Mouse (Mus musculus) forebrain, embryonic 10.5 days (tissue): ENCODE measurements around the gene E4f1. TPM values are rescaled to one million over a fixed set of nuclear protein-coding genes. Genes with fewer than 3 reads are reported as not detected.
"Not testable (repeated sequence)": the region's sequence is repeated elsewhere in the genome, so short reads cannot be mapped to it uniquely, and the experiment has no call there.

Experiments
- DNase-seq: peaks from one replicate; pipeline ENCODE4 v3.0.0-alpha.2; 2017; ENCODE audit warnings: low spot score; ENCODE audit errors: extremely low spot score
- H3K27ac ChIP-seq: fragments of 300-500 bp; sonication (generic); 2 replicates; pipeline ENCODE4 v1.5.1; 2016; ENCODE audit warnings: mild to moderate bottlenecking
- H3K27me3 ChIP-seq: fragments of 300-500 bp; sonication (generic); 2 replicates; pipeline ENCODE4 v1.6.1; 2016; ENCODE audit warnings: mild to moderate bottlenecking; ENCODE audit not compliant: poor library complexity, severe bottlenecking
- H3K36me3 ChIP-seq: fragments of 300-500 bp; sonication (generic); replicated peaks from 2 replicates; pipeline ENCODE4 v1.6.1; 2016; ENCODE audit warnings: mild to moderate bottlenecking, moderate library complexity
- H3K4me1 ChIP-seq: fragments of 300-500 bp; sonication (generic); 2 replicates; pipeline ENCODE4 v1.6.1; 2016
- H3K4me3 ChIP-seq: fragments of 300-500 bp; sonication (generic); 2 replicates; pipeline ENCODE4 v1.5.1; 2016; ENCODE audit warnings: mild to moderate bottlenecking, moderate library complexity
- H3K9me3 ChIP-seq: fragments of 300-500 bp; sonication (generic); 2 replicates; pipeline ENCODE4 v1.6.1; 2016; ENCODE audit warnings: mild to moderate bottlenecking, moderate library complexity
- WGBS: fragments of 180-500 bp; shearing (Covaris S2); methylation state at CpG from one replicate; pipeline ENCODE4 v1.1.7; 2016; 5-methylcytosine and 5-hydroxymethylcytosine counted together
- polyA plus RNA-seq: library from polyadenylated mRNA; unstranded; fragments of >200 nt; fragmentation: Nextera tagmentation; extraction: Ambion mirVana; gene quantifications from 2 replicates; pipeline ENCODE4 v1.2.1, GENCODE M21; 2016

E4f1 gene
- polyA plus RNA-seq, 1 experiment from 2014 or later: 32.7 TPM

DNA sequence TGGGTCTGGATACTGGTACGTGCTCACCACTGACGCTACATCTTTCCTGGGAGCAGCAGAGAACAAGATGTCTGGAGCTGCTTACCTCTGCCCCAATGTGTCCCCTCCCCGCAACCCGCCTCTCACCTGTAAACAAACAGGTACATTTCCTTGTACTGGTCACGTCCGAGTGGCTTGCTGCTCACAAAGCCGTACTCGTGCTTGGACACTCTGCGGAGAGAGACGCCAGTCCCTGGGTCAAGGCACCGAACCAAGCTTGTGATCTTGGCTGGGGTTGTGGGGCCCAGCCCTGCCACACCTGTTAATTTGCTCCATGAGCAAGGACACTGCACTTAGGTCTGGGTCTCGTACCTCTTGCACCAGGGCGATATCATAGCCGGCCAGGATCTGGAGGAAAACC lies 28.0 kb downstream of the E4f1 start:
- Histone ChIP-seq H3K9me3 (no peaks in the 10 kb centered on the region), H3K4me3 (no peak overlapping the region), H3K4me1 (no peaks in the 10 kb centered on the region), H3K36me3 (peaks cover 100% of the 10 kb centered on the region), H3K27me3 (no peaks in the 10 kb centered on the region), H3K27ac (no peak overlapping the region)
- DNase-seq: no peak
- WGBS: 94% methylated on average over 14 of the region's 14 CpGs

- Histone ChIP-seq H3K27ac (no peak overlapping the region), H3K9me3 (no peaks in the 10 kb centered on the region), H3K4me3 (no peak overlapping the region), H3K36me3 (peaks cover 100% of the 10 kb centered on the region), H3K4me1 (no peaks in the 10 kb centered on the region), H3K27me3 (no peaks in the 10 kb centered on the region)
- no peak for DNase-seq
- WGBS: 45% methylated on average over 2 of the region's 2 CpGs
Measured at GRCm38 (mm10) chr17:24441148-24441547, 29.0 kb downstream of the E4f1 start.

DNA sequence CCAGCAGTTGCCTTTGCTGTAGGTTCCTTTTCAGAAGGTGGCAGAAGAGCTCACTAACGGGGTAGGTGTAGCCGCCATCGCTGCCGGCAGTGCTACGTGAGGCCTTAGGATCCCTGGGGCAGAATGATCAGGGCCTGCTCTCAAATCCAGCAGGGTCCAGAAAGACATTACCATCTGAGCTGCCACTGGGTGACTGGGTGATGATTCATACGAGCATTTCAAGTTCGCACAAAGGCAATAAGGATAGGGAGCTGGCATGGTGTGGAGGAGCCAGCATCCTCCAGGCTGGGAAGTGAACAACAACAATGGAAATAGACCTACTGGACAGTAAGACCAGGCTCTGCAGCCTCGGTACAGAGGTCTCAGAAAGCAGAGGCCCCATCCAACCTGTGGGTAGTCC lies 29.7 kb downstream of the E4f1 start:
- H3K36me3 ChIP-seq: peaks cover 100% of the 10 kb centered on the region
- 91% methylated on average over 8 of the region's 8 CpGs for WGBS
- H3K4me1 ChIP-seq: no peaks in the 10 kb centered on the region
- H3K27ac ChIP-seq: no peak overlapping the region
- H3K27me3 ChIP-seq: no peaks in the 10 kb centered on the region
- no peak overlapping the region for H3K4me3 ChIP-seq
- no peak for DNase-seq
- H3K9me3 ChIP-seq: no peaks in the 10 kb centered on the region

GRCm38 (mm10) chr17:24437016-24437415 lies 33.1 kb downstream of the E4f1 start:
- WGBS: 82% methylated on average over 5 of the region's 5 CpGs
- H3K4me3 ChIP-seq: no peak overlapping the region
- DNase-seq: no peak
- H3K36me3 ChIP-seq: peaks cover 95% of the 10 kb centered on the region
- H3K27ac ChIP-seq: no peak overlapping the region
- no peaks in the 10 kb centered on the region for H3K9me3 ChIP-seq
- no peaks in the 10 kb centered on the region for H3K4me1 ChIP-seq
- no peaks in the 10 kb centered on the region for H3K27me3 ChIP-seq

GRCm38 (mm10) chr17:24429201-24429983 lies 40.7 kb downstream of the E4f1 start:
- Histone ChIP-seq H3K27ac (no peak overlapping the region), H3K9me3 (no peaks in the 10 kb centered on the region), H3K4me1 (peaks cover 16% of the 10 kb centered on the region), H3K36me3 (peaks cover 59% of the 10 kb centered on the region), H3K4me3 (no peak overlapping the region), H3K27me3 (no peaks in the 10 kb centered on the region)
- WGBS: 91% methylated on average over 14 of the region's 14 CpGs
- no peak for DNase-seq

DNA sequence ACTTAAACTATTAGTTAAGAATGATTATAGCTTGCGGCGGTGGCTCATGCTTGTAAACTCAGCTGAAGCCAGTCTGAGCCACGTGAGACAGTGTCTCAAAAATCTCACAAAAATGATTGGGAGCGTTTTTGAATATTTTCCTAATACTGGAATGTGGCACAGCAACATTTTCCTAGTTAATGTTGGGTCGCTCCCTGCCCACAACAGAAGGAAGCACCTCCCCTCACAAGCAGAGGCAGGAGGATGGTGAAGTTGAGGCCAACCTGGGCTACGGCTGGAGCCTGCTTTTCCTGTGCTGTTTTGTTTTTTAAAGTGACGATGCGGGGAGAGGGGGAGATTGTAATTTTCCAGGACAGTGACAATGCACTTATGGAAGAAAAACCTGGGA lies 42.9 kb downstream of the E4f1 start:
- WGBS: 18% methylated on average over 8 of the region's 8 CpGs
- DNase-seq: no peak
- Histone ChIP-seq H3K4me3 (peak overlapping the region; percentile 83), H3K27ac (peak overlapping the region; percentile 98), H3K36me3 (peaks cover 63% of the 10 kb centered on the region), H3K27me3 (no peaks in the 10 kb centered on the region), H3K4me1 (peaks cover 16% of the 10 kb centered on the region), H3K9me3 (no peaks in the 10 kb centered on the region)

GRCm38 (mm10) chr17:24426471-24427169 lies 43.5 kb downstream of the E4f1 start, which contains the start of gene Eci1:
TSS of gene Eci1 (plus strand) at chr17:24426641.
- H3K4me1 ChIP-seq: peaks cover 16% of the 10 kb centered on the region
- peak; percentile 92 for DNase-seq
- H3K4me3 ChIP-seq: peak within 1 kb of the TSS; percentile 83
- peaks cover 64% of the 10 kb centered on the region for H3K36me3 ChIP-seq
- H3K9me3 ChIP-seq: no peaks in the 10 kb centered on the region
- H3K27me3 ChIP-seq: no peaks in the 10 kb centered on the region
- peak within 1 kb of the TSS; percentile 98 for H3K27ac ChIP-seq
- WGBS: under 1% methylated on average over 48 of the region's 48 CpGs

DNA sequence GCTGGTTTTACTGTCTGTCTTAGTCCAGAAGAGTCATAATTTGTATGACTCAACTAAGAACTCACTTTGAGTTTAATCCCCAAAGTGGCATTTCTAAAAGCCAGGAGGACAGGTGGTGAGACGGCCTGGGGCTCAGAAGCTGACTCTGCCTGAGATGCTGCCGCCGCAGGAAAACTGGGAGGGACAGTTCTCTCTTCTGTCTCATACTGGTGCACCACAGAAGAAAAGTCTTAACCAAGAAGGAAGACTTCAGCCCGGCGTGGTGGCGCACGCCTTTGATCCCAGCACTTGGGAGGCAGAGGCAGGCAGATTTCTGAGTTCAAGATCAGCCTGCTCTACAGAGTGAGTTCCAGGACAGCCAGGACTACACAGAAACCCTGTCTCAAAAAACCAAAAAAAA lies 44.2 kb downstream of the E4f1 start:
- 90% methylated on average over 7 of the region's 7 CpGs for WGBS
- Histone ChIP-seq H3K4me1 (peaks cover 16% of the 10 kb centered on the region), H3K9me3 (no peaks in the 10 kb centered on the region), H3K36me3 (peaks cover 70% of the 10 kb centered on the region), H3K27ac (no peak overlapping the region), H3K4me3 (peak overlapping the region; percentile 83; the same call in 1 of the 2 replicates), H3K27me3 (no peaks in the 10 kb centered on the region)
- no peak for DNase-seq

GRCm38 (mm10) chr17:24425326-24425725 lies 44.8 kb downstream of the E4f1 start:
- not testable (repeated sequence) for H3K9me3 ChIP-seq, H3K27ac ChIP-seq, DNase-seq, H3K4me3 ChIP-seq, H3K27me3 ChIP-seq
- WGBS: 92% methylated on average over 6 of the region's 8 CpGs
- Histone ChIP-seq H3K36me3 (peaks cover 70% of the 10 kb centered on the region), H3K4me1 (peaks cover 16% of the 10 kb centered on the region)

DNA sequence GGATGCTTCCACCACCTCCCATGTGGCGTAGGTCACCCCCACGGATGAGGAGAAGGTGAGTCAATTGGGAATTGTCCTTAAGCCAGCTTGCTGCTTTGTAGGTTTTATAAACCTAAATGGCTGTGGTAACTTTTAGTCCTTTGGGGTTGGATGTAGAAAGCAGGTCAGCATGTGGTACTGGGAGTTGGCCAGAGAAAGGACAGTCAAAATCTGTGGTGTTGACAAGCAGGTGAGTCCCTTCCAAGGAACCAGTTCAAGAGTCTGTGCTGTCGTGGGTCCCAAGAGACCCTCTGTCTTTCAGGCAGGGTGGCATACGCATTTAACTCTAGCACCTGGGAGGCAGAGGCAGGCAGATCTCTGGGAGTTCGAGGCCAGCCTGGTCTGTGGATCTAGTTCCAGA lies 45.6 kb downstream of the E4f1 start:
- peaks cover 72% of the 10 kb centered on the region for H3K36me3 ChIP-seq
- H3K4me1 ChIP-seq: peaks cover 16% of the 10 kb centered on the region
- H3K27me3 ChIP-seq: no peaks in the 10 kb centered on the region
- WGBS: 94% methylated on average over 5 of the region's 5 CpGs
- H3K27ac ChIP-seq: no peak overlapping the region
- no peak overlapping the region for H3K4me3 ChIP-seq
- DNase-seq: no peak
- H3K9me3 ChIP-seq: no peaks in the 10 kb centered on the region

GRCm38 (mm10) chr17:24423114-24423513 lies 47.0 kb downstream of the E4f1 start:
- peaks cover 16% of the 10 kb centered on the region for H3K4me1 ChIP-seq
- no peak overlapping the region for H3K4me3 ChIP-seq
- 90% methylated on average over 4 of the region's 4 CpGs for WGBS
- H3K27me3 ChIP-seq: no peaks in the 10 kb centered on the region
- no peak for DNase-seq
- H3K36me3 ChIP-seq: peaks cover 82% of the 10 kb centered on the region
- H3K27ac ChIP-seq: no peak overlapping the region
- no peaks in the 10 kb centered on the region for H3K9me3 ChIP-seq

GRCm38 (mm10) chr17:24416051-24416652 lies 54.0 kb downstream of the E4f1 start:
- no peaks in the 10 kb centered on the region for H3K27me3 ChIP-seq
- no peaks in the 10 kb centered on the region for H3K9me3 ChIP-seq
- no peak for DNase-seq
- H3K36me3 ChIP-seq: peaks cover 67% of the 10 kb centered on the region
- H3K4me3 ChIP-seq: peak overlapping the region; percentile 78
- H3K4me1 ChIP-seq: peaks cover 30% of the 10 kb centered on the region
- peak overlapping the region; percentile 99; the same call in 1 of the 2 replicates for H3K27ac ChIP-seq
- WGBS: 89% methylated on average over 3 of the region's 3 CpGs

GRCm38 (mm10) chr17:24415011-24415410 lies 55.1 kb downstream of the E4f1 start:
- no peak for DNase-seq
- WGBS: under 1% methylated on average over 21 of the region's 21 CpGs
- Histone ChIP-seq H3K9me3 (no peaks in the 10 kb centered on the region), H3K4me3 (peak overlapping the region; percentile 78), H3K27me3 (no peaks in the 10 kb centered on the region), H3K27ac (peak overlapping the region; percentile 99), H3K4me1 (peaks cover 30% of the 10 kb centered on the region), H3K36me3 (peaks cover 64% of the 10 kb centered on the region)
